Mouse (Mus musculus) liver, adult 2 months (tissue): ENCODE data around the gene Rinl. TPM values are rescaled to one million over a fixed set of nuclear protein-coding genes. Genes with fewer than 3 reads are reported as not detected.
A peak's percentile ranks its signal among the peaks of the same experiment; 100 is the strongest.

Experiments
- DNase-seq: peaks from one replicate; pipeline ENCODE4 v3.0.0-alpha.2; 2011; ENCODE audit warnings: low read depth, low spot score; ENCODE audit errors: extremely low read depth
- H3K27ac ChIP-seq: fragments of 200-500 bp; replicated peaks from 2 replicates; pipeline ENCODE4 v1.5.1; 2012; ENCODE audit warnings: low read depth, mild to moderate bottlenecking, control low read depth, inconsistent platforms, low read length; ENCODE audit not compliant: insufficient read depth
- H3K27me3 ChIP-seq: fragments of 200-500 bp; 2 replicates; pipeline ENCODE4 v1.6.1; 2012; ENCODE audit warnings: mild to moderate bottlenecking, moderate library complexity, low read length, inconsistent platforms; ENCODE audit not compliant: control insufficient read depth, insufficient read depth
- H3K36me3 ChIP-seq: fragments of 200-500 bp; 2 replicates; pipeline ENCODE4 v1.6.1; 2012; ENCODE audit warnings: low read length, inconsistent platforms; ENCODE audit not compliant: control insufficient read depth, insufficient read depth
- H3K4me1 ChIP-seq: fragments of 200-500 bp; 2 replicates; pipeline ENCODE4 v1.6.1; 2011; ENCODE audit warnings: low read length; ENCODE audit not compliant: control insufficient read depth, insufficient read depth
- H3K4me3 ChIP-seq: fragments of 200-500 bp; 2 replicates; pipeline ENCODE4 v1.5.1; 2011; ENCODE audit warnings: low read depth, mild to moderate bottlenecking, control low read depth, low read length, moderate library complexity; ENCODE audit not compliant: insufficient read depth
- H3K79me2 ChIP-seq: fragments of 200-500 bp; 2 replicates; pipeline ENCODE4 v1.6.1; 2012; ENCODE audit warnings: inconsistent platforms, mild to moderate bottlenecking, low read length, moderate library complexity; ENCODE audit not compliant: control insufficient read depth, insufficient read depth
- H3K9ac ChIP-seq: fragments of 200-500 bp; 2 replicates; pipeline ENCODE4 v1.6.1; 2012; ENCODE audit warnings: low read depth, mild to moderate bottlenecking, control low read depth, inconsistent platforms, low read length
- CTCF ChIP-seq: fragments of 200-500 bp; IDR thresholded peaks from 2 replicates; pipeline ENCODE4 v1.5.1; 2011; ENCODE audit warnings: low read depth, low read length, control low read depth
- POLR2A ChIP-seq: fragments of 200-500 bp; IDR thresholded peaks from 2 replicates; pipeline ENCODE4 v1.6.1; 2011; ENCODE audit warnings: low read length, control low read depth; ENCODE audit not compliant: insufficient read depth; ENCODE audit errors: extremely low read depth
- WGBS: fragments of 180-500 bp; shearing (Covaris S2); methylation state at CpG from one replicate; pipeline ENCODE4 v1.1.7; 2018; 5-methylcytosine and 5-hydroxymethylcytosine counted together
- polyA plus RNA-seq: library from polyadenylated mRNA; depleted of rRNA; stranded (reverse); fragments of >200 nt; gene quantifications from 2 replicates; pipeline ENCODE4 v1.2.3, GENCODE M21; 2012
- total RNA-seq: library from RNA; depleted of rRNA; stranded (reverse); fragments of >200 nt; gene quantifications from 2 replicates; pipeline ENCODE4 v1.2.3, GENCODE M21; 2014

Gene Rinl
- total and polyA plus RNA-seq, 2 experiments = 1.2 to 1.4 TPM

DNA sequence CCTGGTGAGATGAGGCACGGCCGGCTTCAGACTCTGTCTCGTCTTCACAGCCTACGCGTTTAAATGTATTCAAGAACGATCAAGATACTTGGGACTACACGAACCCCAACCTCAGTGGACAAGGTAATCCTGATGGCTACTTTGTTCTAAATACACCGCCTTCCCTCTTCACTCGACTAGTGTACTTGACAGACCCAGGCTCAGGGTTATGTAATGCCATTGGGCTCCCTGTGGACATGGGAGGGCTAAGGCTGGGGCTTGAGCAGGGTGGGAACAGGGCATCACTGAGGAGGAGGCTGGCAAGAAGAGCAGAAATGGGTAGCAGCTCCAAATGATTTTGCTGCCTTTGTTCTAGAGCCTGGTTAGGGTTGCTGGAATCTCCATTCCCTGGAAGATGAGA lies 26.5 kb downstream of the Rinl start:
- WGBS = 91% methylated on average over 9 of the region's 9 CpGs
- Histone ChIP-seq H3K36me3 (peaks cover 75% of the 10 kb centered on the region), H3K4me3 (no peak overlapping the region), H3K9ac (no peak overlapping the region), H3K27me3 (no peaks in the 10 kb centered on the region), H3K79me2 (peaks cover 18% of the 10 kb centered on the region; the same call in 1 of the 2 replicates), H3K27ac (no peak overlapping the region), H3K4me1 (peaks cover 16% of the 10 kb centered on the region)
- TF ChIP-seq POLR2A (no peak), CTCF (no peak)
- DNase-seq = no peak

- Histone ChIP-seq H3K27me3 (no peaks in the 10 kb centered on the region), H3K4me3 (no peak overlapping the region), H3K36me3 (peaks cover 85% of the 10 kb centered on the region), H3K79me2 (peaks cover 18% of the 10 kb centered on the region; the same call in 1 of the 2 replicates), H3K4me1 (peaks cover 26% of the 10 kb centered on the region), H3K27ac (no peak overlapping the region), H3K9ac (peak overlapping the region; percentile 2; the same call in 1 of the 2 replicates)
- WGBS = 75% methylated on average over 9 of the region's 9 CpGs
- DNase-seq = no peak
- 0 out of 2 replicates have a peak, but pooled peaks have one; percentile 13 for TF ChIP-seq POLR2A
- TF ChIP-seq CTCF = no peak
These were observed 27.4 kb downstream of the Rinl start for GRCm38 (mm10) chr7:28816201-28816600.

GRCm38 (mm10) chr7:28816920-28817319 lies 28.2 kb downstream of the Rinl start:
- TF ChIP-seq CTCF (no peak), POLR2A (no peak)
- peaks cover 89% of the 10 kb centered on the region for H3K36me3 ChIP-seq
- no peak for DNase-seq
- WGBS = 87% methylated on average over 10 of the region's 10 CpGs
- no peaks in the 10 kb centered on the region for H3K27me3 ChIP-seq
- H3K4me3 ChIP-seq = no peak overlapping the region
- peaks cover 32% of the 10 kb centered on the region for H3K4me1 ChIP-seq
- H3K9ac ChIP-seq = no peak overlapping the region
- H3K27ac ChIP-seq = no peak overlapping the region
- H3K79me2 ChIP-seq = peaks cover 17% of the 10 kb centered on the region; the same call in 1 of the 2 replicates

DNA sequence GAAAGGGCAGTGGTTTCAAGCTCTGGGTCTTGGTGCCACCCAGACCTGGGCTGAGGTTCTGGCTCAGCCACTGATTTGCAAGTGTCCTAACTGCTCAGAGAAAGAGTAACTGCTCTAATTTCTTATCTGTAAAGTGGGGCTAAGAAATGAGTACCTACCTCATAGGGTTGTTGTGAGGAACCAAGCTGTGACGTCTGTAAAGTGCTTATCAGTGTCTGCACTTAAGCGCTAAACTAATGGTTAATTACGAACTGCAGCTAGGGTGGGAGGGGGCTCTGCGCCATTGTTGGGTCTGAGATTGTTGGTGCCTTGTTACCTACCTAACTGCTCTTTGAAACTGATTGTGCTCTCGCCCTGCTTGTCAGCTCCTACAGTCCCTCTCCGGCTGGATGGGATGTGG lies 28.8 kb downstream of the Rinl start:
- H3K9ac ChIP-seq = no peak overlapping the region
- H3K27me3 ChIP-seq = no peaks in the 10 kb centered on the region
- peaks cover 92% of the 10 kb centered on the region for H3K36me3 ChIP-seq
- H3K4me1 ChIP-seq = peaks cover 34% of the 10 kb centered on the region
- no peak for DNase-seq
- TF ChIP-seq POLR2A (no peak), CTCF (no peak)
- WGBS = 87% methylated on average over 6 of the region's 6 CpGs
- no peak overlapping the region for H3K27ac ChIP-seq
- no peak overlapping the region for H3K4me3 ChIP-seq
- H3K79me2 ChIP-seq = peaks cover 11% of the 10 kb centered on the region; the same call in 1 of the 2 replicates

- no peak for DNase-seq
- no peak overlapping the region for H3K4me3 ChIP-seq
- peaks cover 90% of the 10 kb centered on the region for H3K36me3 ChIP-seq
- H3K79me2 ChIP-seq = peaks cover 9% of the 10 kb centered on the region; the same call in 1 of the 2 replicates
- 83% methylated on average over 4 of the region's 4 CpGs for WGBS
- H3K27me3 ChIP-seq = no peaks in the 10 kb centered on the region
- peaks cover 36% of the 10 kb centered on the region for H3K4me1 ChIP-seq
- H3K9ac ChIP-seq = no peak overlapping the region
- no peak for TF ChIP-seq POLR2A
- TF ChIP-seq CTCF = no peak
- H3K27ac ChIP-seq = no peak overlapping the region
These were observed 29.2 kb downstream of the Rinl start for GRCm38 (mm10) chr7:28817957-28818356.

DNA sequence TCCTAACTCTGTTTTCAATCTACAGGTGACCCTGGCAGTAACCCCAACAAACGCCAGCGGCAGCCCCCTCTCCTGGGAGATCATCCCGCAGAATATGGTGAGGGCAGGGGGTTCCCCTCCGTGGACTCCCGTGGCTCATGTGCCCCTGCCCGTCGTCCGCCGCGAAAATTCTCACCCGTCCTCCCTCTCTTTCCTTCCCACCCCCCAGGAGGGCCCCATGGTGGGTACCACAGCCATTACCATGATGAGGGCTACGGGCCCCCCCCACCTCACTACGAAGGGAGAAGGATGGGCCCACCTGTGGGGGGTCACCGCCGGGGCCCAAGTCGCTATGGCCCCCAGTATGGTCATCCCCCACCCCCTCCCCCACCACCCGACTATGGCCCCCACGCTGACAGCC lies 29.7 kb downstream of the Rinl start:
- H3K4me3 ChIP-seq = no peak overlapping the region
- H3K79me2 ChIP-seq = peaks cover 9% of the 10 kb centered on the region; the same call in 1 of the 2 replicates
- DNase-seq = no peak
- H3K36me3 ChIP-seq = peaks cover 85% of the 10 kb centered on the region
- H3K27ac ChIP-seq = no peak overlapping the region
- peaks cover 39% of the 10 kb centered on the region for H3K4me1 ChIP-seq
- H3K27me3 ChIP-seq = no peaks in the 10 kb centered on the region
- no peak overlapping the region for H3K9ac ChIP-seq
- TF ChIP-seq POLR2A = no peak
- no peak for TF ChIP-seq CTCF
- 84% methylated on average over 18 of the region's 18 CpGs for WGBS
